Mouse (Mus musculus) forebrain, embryonic 16.5 days (tissue): ENCODE data around the gene Btc. TPM values are rescaled to one million over a fixed set of nuclear protein-coding genes. Genes with fewer than 3 reads are reported as not detected.

Source experiments
- ATAC-seq: fragments of 200-750 bp; cut with Nextera tagmentation; 2 replicates; pipeline ENCODE4 v1.8.0; 2017; ENCODE audit warnings: mild to moderate bottlenecking, moderate library complexity
- H3K27ac ChIP-seq: fragments of 300-500 bp; sonication (generic); 2 replicates; pipeline ENCODE4 v1.5.1; 2014; ENCODE audit warnings: low read length, control low read depth
- H3K27me3 ChIP-seq: fragments of 300-500 bp; sonication (generic); replicated peaks from 2 replicates; pipeline ENCODE4 v1.6.1; 2014; ENCODE audit warnings: low read length; ENCODE audit not compliant: control insufficient read depth, insufficient read depth
- H3K36me3 ChIP-seq: fragments of 300-500 bp; sonication (generic); 2 replicates; pipeline ENCODE4 v1.6.1; 2014; ENCODE audit not compliant: control insufficient read depth, insufficient read depth
- H3K4me1 ChIP-seq: fragments of 300-500 bp; sonication (generic); replicated peaks from 2 replicates; pipeline ENCODE4 v1.6.1; 2014; ENCODE audit warnings: low read length; ENCODE audit not compliant: control insufficient read depth, insufficient read depth
- H3K4me2 ChIP-seq: fragments of 300-500 bp; sonication (generic); 2 replicates; pipeline ENCODE4 v1.6.1; 2014; ENCODE audit warnings: mild to moderate bottlenecking, low read length, control low read depth
- H3K4me3 ChIP-seq: fragments of 300-500 bp; sonication (generic); replicated peaks from 2 replicates; pipeline ENCODE4 v1.5.1; 2014; ENCODE audit warnings: mild to moderate bottlenecking, low read length, control low read depth
- H3K9ac ChIP-seq: fragments of 300-500 bp; sonication (generic); replicated peaks from 2 replicates; pipeline ENCODE4 v1.6.1; 2014; ENCODE audit warnings: low read depth, low read length, control low read depth
- H3K9me3 ChIP-seq: fragments of 300-500 bp; sonication (generic); 2 replicates; pipeline ENCODE4 v1.6.1; 2016; ENCODE audit warnings: low read length; ENCODE audit not compliant: control insufficient read depth
- WGBS: fragments of 180-500 bp; shearing (Covaris S2); extraction: QIAGEN DNeasy Blood & Tissue Kit; methylation state at CpG from one replicate; pipeline ENCODE4 v1.1.7; 2014; 5-methylcytosine and 5-hydroxymethylcytosine counted together
- polyA plus RNA-seq: library from polyadenylated mRNA; unstranded; fragments of >200 nt; fragmentation: Nextera tagmentation; extraction: Ambion mirVana; gene quantifications from 2 replicates; pipeline ENCODE4 v1.2.1, GENCODE M21; 2015

Btc gene
- polyA plus RNA-seq, 1 experiment from 2014 or later: 0.09 TPM

- Histone ChIP-seq H3K4me2 (no peak overlapping the region), H3K4me3 (no peak overlapping the region), H3K4me1 (no peaks in the 10 kb centered on the region), H3K36me3 (no peaks in the 10 kb centered on the region), H3K27me3 (no peaks in the 10 kb centered on the region), H3K9me3 (no peaks in the 10 kb centered on the region), H3K27ac (no peak overlapping the region), H3K9ac (no peak overlapping the region)
- 84% methylated on average over 4 of the region's 4 CpGs for WGBS
- no peak for ATAC-seq
These were observed 68.6 kb downstream of the Btc start for GRCm38 (mm10) chr5:91334227-91334626.

DNA sequence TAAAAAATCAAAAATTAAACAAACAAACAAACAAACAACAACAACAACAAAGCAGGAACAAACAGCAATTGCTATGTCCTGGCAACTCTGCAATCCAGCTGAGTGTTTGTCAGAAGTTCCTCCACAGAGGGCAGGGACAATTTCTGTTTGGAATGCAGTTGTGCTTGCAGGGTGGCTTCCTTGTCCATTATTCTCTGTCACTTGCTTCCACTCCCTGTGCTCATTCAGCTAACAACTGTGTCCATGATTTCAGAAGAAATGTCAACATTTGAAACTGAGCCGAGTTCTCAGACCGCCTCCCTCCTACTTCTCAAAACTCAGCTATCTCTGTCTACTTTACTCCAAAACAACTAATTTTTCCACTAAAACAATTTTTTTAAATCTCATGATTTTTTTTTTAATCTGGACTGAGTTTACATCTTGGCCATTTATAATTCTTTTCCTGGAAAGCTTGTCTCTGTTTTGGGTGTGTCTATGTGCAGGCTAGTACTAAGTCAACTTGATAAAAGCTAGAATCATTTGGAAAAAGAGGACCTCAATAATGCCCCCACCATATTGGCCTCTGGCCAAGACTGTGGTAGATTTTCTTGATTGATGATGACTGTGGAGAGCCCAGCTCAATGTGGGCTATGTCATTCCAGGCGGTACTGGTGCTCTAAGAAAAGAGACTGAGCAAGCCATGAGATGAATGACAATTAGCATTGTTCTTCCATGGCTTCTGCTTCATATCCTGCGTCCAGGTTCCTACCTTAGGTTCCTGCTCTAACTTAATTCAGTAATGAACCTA, 70.5 kb downstream of the Btc start:
- no peaks in the 10 kb centered on the region for H3K4me1 ChIP-seq
- no peaks in the 10 kb centered on the region for H3K27me3 ChIP-seq
- no peak overlapping the region for H3K4me3 ChIP-seq
- H3K36me3 ChIP-seq: no peaks in the 10 kb centered on the region
- no peaks in the 10 kb centered on the region for H3K9me3 ChIP-seq
- 80% methylated on average over 4 of the region's 4 CpGs for WGBS
- ATAC-seq: no peak
- no peak overlapping the region for H3K27ac ChIP-seq
- no peak overlapping the region for H3K4me2 ChIP-seq
- no peak overlapping the region for H3K9ac ChIP-seq

- H3K9ac ChIP-seq: no peak overlapping the region
- no peaks in the 10 kb centered on the region for H3K9me3 ChIP-seq
- H3K4me1 ChIP-seq: no peaks in the 10 kb centered on the region
- ATAC-seq: no peak
- no peak overlapping the region for H3K4me2 ChIP-seq
- H3K4me3 ChIP-seq: no peak overlapping the region
- no peaks in the 10 kb centered on the region for H3K36me3 ChIP-seq
- WGBS: 70% methylated on average over 1 of the region's 1 CpGs
- no peaks in the 10 kb centered on the region for H3K27me3 ChIP-seq
- H3K27ac ChIP-seq: no peak overlapping the region
These were observed 81.0 kb downstream of the Btc start for GRCm38 (mm10) chr5:91321840-91322239.

DNA sequence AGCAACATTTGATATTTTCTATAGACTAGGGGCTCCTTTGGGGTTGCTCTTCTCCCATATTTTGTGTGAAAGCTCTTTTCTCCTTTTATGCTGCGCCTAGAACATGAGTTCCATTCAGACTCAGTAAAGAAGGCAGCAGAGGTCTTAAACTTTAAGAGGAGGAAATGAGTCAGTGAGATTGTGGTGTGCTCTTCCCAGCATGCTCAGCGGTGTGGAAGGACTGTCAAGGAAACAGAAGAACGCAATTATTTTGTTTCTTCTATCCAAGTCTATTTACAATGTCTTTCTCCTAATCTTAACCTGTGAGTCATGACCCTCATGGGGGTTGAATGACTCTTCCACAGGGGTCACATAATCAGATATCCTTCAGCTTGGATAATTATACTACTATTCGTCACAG, 82.4 kb downstream of the Btc start:
- Histone ChIP-seq H3K4me2 (no peak overlapping the region), H3K4me1 (no peaks in the 10 kb centered on the region), H3K9ac (no peak overlapping the region), H3K36me3 (no peaks in the 10 kb centered on the region), H3K9me3 (no peaks in the 10 kb centered on the region), H3K27me3 (no peaks in the 10 kb centered on the region), H3K27ac (no peak overlapping the region), H3K4me3 (no peak overlapping the region)
- 88% methylated on average over 4 of the region's 4 CpGs for WGBS
- ATAC-seq: no peak

DNA sequence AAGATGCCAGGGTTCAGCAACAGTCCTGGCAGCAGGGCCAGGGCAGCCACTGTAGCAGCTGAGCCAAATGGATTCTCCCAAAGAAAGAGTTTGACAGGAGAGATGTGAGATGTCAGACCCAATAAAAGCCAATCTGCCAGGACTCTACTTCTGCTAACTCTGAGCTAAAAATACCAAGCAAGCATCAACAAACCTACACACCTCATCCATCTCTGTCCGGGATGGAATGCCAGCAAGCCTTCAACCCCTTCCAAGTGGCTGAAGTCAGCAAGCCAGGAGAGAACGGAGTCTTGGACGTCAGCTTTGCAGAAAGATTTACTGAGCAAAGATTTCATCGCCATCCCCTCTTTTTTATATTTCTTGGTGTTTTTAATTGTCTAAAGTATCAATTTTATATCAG, 88.8 kb downstream of the Btc start:
- no peak overlapping the region for H3K4me3 ChIP-seq
- no peak overlapping the region for H3K4me2 ChIP-seq
- H3K9ac ChIP-seq: no peak overlapping the region
- no peaks in the 10 kb centered on the region for H3K9me3 ChIP-seq
- H3K27me3 ChIP-seq: no peaks in the 10 kb centered on the region
- WGBS: 86% methylated on average over 4 of the region's 4 CpGs
- no peak overlapping the region for H3K27ac ChIP-seq
- H3K36me3 ChIP-seq: no peaks in the 10 kb centered on the region
- H3K4me1 ChIP-seq: no peaks in the 10 kb centered on the region
- no peak for ATAC-seq

- Histone ChIP-seq H3K4me1 (no peaks in the 10 kb centered on the region), H3K27me3 (no peaks in the 10 kb centered on the region), H3K4me3 (no peak overlapping the region), H3K36me3 (no peaks in the 10 kb centered on the region), H3K9me3 (no peaks in the 10 kb centered on the region), H3K9ac (no peak overlapping the region), H3K27ac (no peak overlapping the region), H3K4me2 (no peak overlapping the region)
- no peak for ATAC-seq
- WGBS: 53% methylated on average over 4 of the region's 4 CpGs
These were observed 91.0 kb downstream of the Btc start for GRCm38 (mm10) chr5:91311767-91312166.

DNA sequence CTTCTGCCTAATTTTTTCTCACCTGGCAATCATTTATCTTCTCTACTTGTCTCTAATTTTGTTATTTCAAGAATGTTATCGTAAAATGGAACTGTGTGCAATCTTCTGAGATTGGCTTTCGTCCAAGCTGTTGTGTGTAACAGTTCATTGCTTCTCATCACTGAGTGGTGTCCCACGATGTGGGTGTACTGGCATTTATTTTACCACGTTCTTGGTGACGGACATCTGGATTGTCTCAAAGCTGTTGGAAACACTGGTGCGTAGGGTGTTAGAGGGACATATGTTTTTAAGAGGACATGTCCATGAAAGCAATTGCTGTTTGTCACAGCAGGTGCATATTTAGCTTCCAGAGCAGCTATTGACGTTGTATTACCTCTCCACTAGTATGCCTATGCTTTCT, 94.2 kb downstream of the Btc start:
- WGBS: 68% methylated on average over 7 of the region's 7 CpGs
- H3K27me3 ChIP-seq: no peaks in the 10 kb centered on the region
- H3K4me1 ChIP-seq: no peaks in the 10 kb centered on the region
- no peaks in the 10 kb centered on the region for H3K9me3 ChIP-seq
- no peaks in the 10 kb centered on the region for H3K36me3 ChIP-seq
- H3K4me3 ChIP-seq: no peak overlapping the region
- H3K9ac ChIP-seq: no peak overlapping the region
- no peak for ATAC-seq
- H3K4me2 ChIP-seq: no peak overlapping the region
- no peak overlapping the region for H3K27ac ChIP-seq

- no peaks in the 10 kb centered on the region for H3K4me1 ChIP-seq
- H3K27me3 ChIP-seq: no peaks in the 10 kb centered on the region
- H3K9me3 ChIP-seq: no peaks in the 10 kb centered on the region
- no peaks in the 10 kb centered on the region for H3K36me3 ChIP-seq
- H3K9ac ChIP-seq: no peak overlapping the region
- WGBS: 11% methylated on average over 1 of the region's 1 CpGs
- peak; percentile 74 for ATAC-seq
- no peak overlapping the region for H3K4me2 ChIP-seq
- no peak overlapping the region for H3K4me3 ChIP-seq
- H3K27ac ChIP-seq: no peak overlapping the region
These were observed 94.9 kb downstream of the Btc start for GRCm38 (mm10) chr5:91307907-91308306.
